Mouse (Mus musculus) forebrain, embryonic 11.5 days (tissue): ENCODE results near the gene Dnajc2. TPM values are rescaled to one million over a fixed set of nuclear protein-coding genes. Genes with fewer than 3 reads are reported as not detected.
A peak's percentile ranks its signal among the peaks of the same experiment; 100 is the strongest.

ENCODE experiments used
- ATAC-seq: fragments of 200-750 bp; cut with Nextera tagmentation; replicated peaks from 2 replicates; pipeline ENCODE4 v1.8.0; 2017; ENCODE audit warnings: moderate TSS enrichment; ENCODE audit not compliant: low FRiP score
- DNase-seq: peaks from one replicate; pipeline ENCODE4 v3.0.0-alpha.2; 2017; ENCODE audit warnings: low spot score
- H3K27ac ChIP-seq: fragments of 300-500 bp; sonication (generic); 2 replicates; pipeline ENCODE4 v1.5.1; 2014; ENCODE audit warnings: low read depth, low read length
- H3K27me3 ChIP-seq: fragments of 300-500 bp; sonication (generic); 2 replicates; pipeline ENCODE4 v1.6.1; 2014; ENCODE audit warnings: mild to moderate bottlenecking, low read length, mixed read lengths; ENCODE audit not compliant: control insufficient read depth, insufficient read depth
- H3K36me3 ChIP-seq: fragments of 300-500 bp; sonication (generic); 2 replicates; pipeline ENCODE4 v1.6.1; 2014; ENCODE audit warnings: mild to moderate bottlenecking, low read length, moderate library complexity, mixed read lengths; ENCODE audit not compliant: control insufficient read depth, insufficient read depth
- H3K4me1 ChIP-seq: fragments of 300-500 bp; sonication (generic); replicated peaks from 2 replicates; pipeline ENCODE4 v1.6.1; 2014; ENCODE audit warnings: low read length, mixed read lengths; ENCODE audit not compliant: control insufficient read depth, insufficient read depth
- H3K4me2 ChIP-seq: fragments of 300-500 bp; sonication (generic); 2 replicates; pipeline ENCODE4 v1.6.1; 2014; ENCODE audit warnings: low read depth, mild to moderate bottlenecking, low read length, moderate library complexity, mixed read lengths; ENCODE audit not compliant: severe bottlenecking
- H3K4me3 ChIP-seq: fragments of 300-500 bp; sonication (generic); 2 replicates; pipeline ENCODE4 v1.5.1; 2014; ENCODE audit warnings: low read depth, low read length
- H3K9ac ChIP-seq: fragments of 300-500 bp; sonication (generic); 2 replicates; pipeline ENCODE4 v1.6.1; 2014; ENCODE audit warnings: low read length
- H3K9me3 ChIP-seq: fragments of 300-500 bp; sonication (generic); 2 replicates; pipeline ENCODE4 v1.6.1; 2016; ENCODE audit warnings: low read length, mixed read lengths; ENCODE audit not compliant: control insufficient read depth
- whole genome bisulfite sequencing: fragments of 180-500 bp; shearing (Covaris S2); extraction: QIAGEN DNeasy Blood & Tissue Kit; methylation state at CpG from one replicate; pipeline ENCODE4 v1.1.7; 2014; 5-methylcytosine and 5-hydroxymethylcytosine counted together
- polyA plus RNA-seq: library from polyadenylated mRNA; unstranded; fragments of >200 nt; fragmentation: Nextera tagmentation; extraction: Ambion mirVana; gene quantifications from 2 replicates; pipeline ENCODE4 v1.2.1, GENCODE M21; 2014

The Dnajc2 gene
- polyA plus RNA-seq, 1 experiment from 2014 or later = 102 TPM

- no peak for ATAC-seq
- Histone ChIP-seq H3K4me1 (no peaks in the 10 kb centered on the region), H3K27me3 (no peaks in the 10 kb centered on the region), H3K4me2 (no peak overlapping the region), H3K4me3 (no peak overlapping the region), H3K9me3 (no peaks in the 10 kb centered on the region), H3K9ac (no peak overlapping the region), H3K36me3 (peaks cover 10% of the 10 kb centered on the region; the same call in 1 of the 2 replicates), H3K27ac (no peak overlapping the region)
- no peak for DNase-seq
- WGBS = 93% methylated on average over 9 of the region's 9 CpGs
Observed at GRCm38 (mm10) chr5:21802907-21803306, 17.9 kb upstream of the Dnajc2 start.

DNA sequence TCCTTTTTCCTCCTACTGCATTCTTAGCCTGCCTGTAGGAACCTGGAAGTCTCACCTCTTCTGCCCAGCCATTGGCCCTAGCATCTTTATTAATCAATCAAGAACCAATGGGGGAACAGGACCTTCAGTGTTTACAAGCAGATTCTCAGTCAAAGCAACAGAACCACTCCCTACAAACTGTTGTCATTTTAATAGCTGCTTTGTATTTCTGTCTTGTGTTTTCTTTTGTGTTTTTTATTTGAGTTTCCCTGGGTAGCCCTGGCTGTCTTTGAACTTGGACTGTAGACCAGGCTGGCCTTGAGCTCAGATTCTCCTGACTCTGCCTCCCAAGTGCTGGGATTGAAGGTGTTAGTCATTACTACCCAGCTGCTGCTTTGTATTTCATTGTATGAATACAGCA, 7.1 kb upstream of the Dnajc2 start:
- Histone ChIP-seq H3K4me3 (no peak overlapping the region), H3K36me3 (peaks cover 3% of the 10 kb centered on the region), H3K4me2 (no peak overlapping the region), H3K27me3 (no peaks in the 10 kb centered on the region), H3K9me3 (no peaks in the 10 kb centered on the region), H3K4me1 (peaks cover 4% of the 10 kb centered on the region; the same call in 1 of the 2 replicates), H3K9ac (no peak overlapping the region), H3K27ac (no peak overlapping the region)
- DNase-seq (no peak), ATAC-seq (no peak)

GRCm38 (mm10) chr5:21789061-21789460, 4.0 kb upstream of the Dnajc2 start:
- peaks cover 4% of the 10 kb centered on the region; the same call in 1 of the 2 replicates for H3K4me1 ChIP-seq
- H3K9ac ChIP-seq = no peak overlapping the region
- no peak overlapping the region for H3K27ac ChIP-seq
- 82% methylated on average over 5 of the region's 5 CpGs for WGBS
- H3K4me3 ChIP-seq = no peak overlapping the region
- no peak overlapping the region for H3K4me2 ChIP-seq
- no peaks in the 10 kb centered on the region for H3K36me3 ChIP-seq
- no peaks in the 10 kb centered on the region for H3K27me3 ChIP-seq
- no peaks in the 10 kb centered on the region for H3K9me3 ChIP-seq
- ATAC-seq = no peak
- DNase-seq = no peak

GRCm38 (mm10) chr5:21787186-21788105, 2.4 kb upstream of the Dnajc2 start:
- Histone ChIP-seq H3K9ac (peak overlapping the region; percentile 80), H3K4me1 (peaks cover 4% of the 10 kb centered on the region; the same call in 1 of the 2 replicates), H3K36me3 (no peaks in the 10 kb centered on the region), H3K27ac (peak overlapping the region; percentile 81; the same call in 1 of the 2 replicates), H3K9me3 (no peaks in the 10 kb centered on the region), H3K4me3 (peak overlapping the region; percentile 76), H3K4me2 (peak overlapping the region; percentile 52), H3K27me3 (no peaks in the 10 kb centered on the region)
- DNase-seq (no peak), ATAC-seq (no peak)
- WGBS = 40% methylated on average over 11 of the region's 11 CpGs

DNA sequence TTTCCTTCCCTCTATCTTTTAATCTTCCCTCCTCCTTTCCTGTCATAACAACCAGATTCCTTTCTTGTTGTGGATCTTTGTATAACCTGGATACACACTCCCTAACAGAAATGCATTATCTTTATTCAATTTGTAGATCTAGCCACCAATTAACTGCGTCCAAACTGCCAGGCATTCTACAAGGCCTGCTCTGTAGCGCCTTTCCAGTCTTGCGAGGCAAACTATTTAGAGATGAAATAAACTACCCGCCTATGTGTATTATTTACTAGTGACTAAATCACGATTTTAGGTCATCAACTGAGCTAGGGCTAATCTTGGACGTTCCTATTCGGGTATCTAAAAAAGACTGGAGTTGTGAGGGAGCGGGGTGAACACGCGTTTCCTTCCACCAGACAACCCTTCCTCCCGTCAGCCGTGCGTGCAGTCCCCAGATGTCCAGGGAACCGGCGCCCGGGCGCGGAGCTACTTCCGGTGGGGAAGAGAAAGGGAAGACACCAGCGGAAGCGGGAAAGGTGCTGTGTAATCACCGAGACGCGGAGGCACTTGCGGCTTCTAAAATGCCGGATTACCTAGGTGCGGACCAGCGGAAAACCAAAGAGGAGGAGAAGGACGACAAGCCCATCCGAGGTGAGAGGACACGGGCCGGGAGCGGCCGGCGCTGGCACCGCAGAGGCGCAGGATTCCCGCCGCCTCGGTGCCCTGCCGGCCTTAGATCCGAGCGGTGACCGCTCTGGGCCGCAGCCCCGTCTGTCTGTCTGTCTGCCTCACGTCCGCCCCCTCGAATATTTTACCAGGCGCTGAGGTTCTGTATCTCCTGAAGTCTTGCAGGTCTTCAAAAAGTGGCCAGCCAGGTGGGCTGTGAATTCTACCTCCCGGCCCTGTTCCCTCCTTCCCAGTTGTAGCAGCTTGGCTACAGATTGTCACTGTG, 1.5 kb upstream of the Dnajc2 start:
- DNase-seq (peak; percentile 96), ATAC-seq (peak; percentile 83)
- Histone ChIP-seq H3K27ac (peak overlapping the region; percentile 81), H3K4me2 (peak overlapping the region; percentile 52), H3K9ac (peak overlapping the region; percentile 80), H3K4me3 (peak overlapping the region; percentile 76), H3K36me3 (peaks cover 6% of the 10 kb centered on the region; the same call in 1 of the 2 replicates), H3K9me3 (no peaks in the 10 kb centered on the region), H3K4me1 (peaks cover 4% of the 10 kb centered on the region; the same call in 1 of the 2 replicates), H3K27me3 (no peaks in the 10 kb centered on the region)
- 2% methylated on average over 51 of the region's 51 CpGs for WGBS

DNA sequence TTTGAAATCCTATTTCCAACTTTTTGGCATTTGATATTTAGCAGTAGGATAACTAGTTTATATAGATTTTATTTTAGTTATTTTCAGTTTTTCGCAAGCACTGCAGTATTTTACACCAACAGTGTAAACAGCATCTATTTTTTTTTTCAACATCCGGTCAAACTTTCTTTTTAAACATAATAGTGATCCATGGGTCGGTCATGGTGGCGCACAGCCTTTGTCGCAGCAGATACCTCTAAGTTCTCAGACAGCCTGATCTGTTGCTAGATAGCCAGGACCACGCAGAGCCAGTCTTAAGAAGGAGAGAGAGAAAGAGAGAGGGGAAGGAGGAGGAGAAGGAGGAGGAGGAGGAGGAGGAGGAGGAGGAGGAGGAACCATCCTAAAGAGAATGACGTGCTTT, 725 bp upstream of the Dnajc2 start:
- peak overlapping the region; percentile 52 for H3K4me2 ChIP-seq
- peaks cover 10% of the 10 kb centered on the region; the same call in 1 of the 2 replicates for H3K36me3 ChIP-seq
- DNase-seq (no peak), ATAC-seq (no peak)
- no peaks in the 10 kb centered on the region for H3K9me3 ChIP-seq
- H3K4me1 ChIP-seq = peaks cover 4% of the 10 kb centered on the region; the same call in 1 of the 2 replicates
- H3K27ac ChIP-seq = peak overlapping the region; percentile 81; the same call in 1 of the 2 replicates
- no peak overlapping the region for H3K9ac ChIP-seq
- H3K27me3 ChIP-seq = no peaks in the 10 kb centered on the region
- no peak overlapping the region for H3K4me3 ChIP-seq
- 86% methylated on average over 7 of the region's 7 CpGs for WGBS

DNA sequence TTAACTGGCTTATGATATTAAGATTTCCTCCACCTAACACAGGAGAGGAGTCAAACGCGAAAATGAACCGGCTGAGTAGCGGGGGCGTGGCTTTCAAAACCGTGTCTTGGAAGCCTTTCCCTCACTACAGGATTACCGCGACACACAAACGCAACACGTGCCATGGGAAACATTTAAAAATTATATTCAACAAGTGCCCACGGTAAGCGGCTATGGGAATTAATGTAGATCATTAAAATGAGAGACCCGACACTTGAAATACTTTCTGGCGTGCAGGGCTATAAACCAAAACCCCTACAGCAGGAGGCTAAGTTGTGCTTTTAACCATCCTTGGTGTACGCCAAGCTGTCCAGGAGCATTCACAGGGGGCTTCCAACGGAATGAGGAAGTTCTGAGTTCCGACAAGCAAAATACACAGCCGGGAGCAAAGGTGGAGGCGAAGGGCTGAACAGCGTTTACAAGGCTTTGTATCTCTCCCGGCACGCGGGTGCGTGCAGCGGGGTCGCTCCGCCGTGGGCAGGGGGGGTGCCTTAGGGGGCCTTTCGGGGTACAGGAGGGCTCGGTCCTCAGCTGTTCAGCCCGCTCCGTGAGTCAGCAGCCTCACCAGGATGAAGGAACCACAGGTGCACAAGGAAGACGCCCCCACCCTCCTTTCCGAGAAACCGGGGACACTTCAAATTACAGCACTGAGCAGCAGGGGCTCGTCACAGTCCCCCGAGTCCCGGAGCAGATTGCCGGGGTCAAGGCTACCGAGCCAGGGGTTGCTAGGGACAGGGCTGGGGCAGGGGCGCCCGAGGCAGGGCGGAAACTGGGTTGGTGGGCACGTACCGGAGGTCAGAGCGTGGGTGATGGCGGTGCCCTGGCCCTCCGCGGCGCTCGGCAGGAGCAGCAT, 644 bp downstream of the Dnajc2 start:
- no peaks in the 10 kb centered on the region for H3K27me3 ChIP-seq
- peak overlapping the region; percentile 89 for H3K4me2 ChIP-seq
- H3K9ac ChIP-seq = peak overlapping the region; percentile 84
- DNase-seq (no peak), ATAC-seq (peak; percentile 34)
- peaks cover 4% of the 10 kb centered on the region; the same call in 1 of the 2 replicates for H3K4me1 ChIP-seq
- peak overlapping the region; percentile 64 for H3K27ac ChIP-seq
- H3K9me3 ChIP-seq = no peaks in the 10 kb centered on the region
- under 1% methylated on average over 49 of the region's 51 CpGs for WGBS
- peak overlapping the region; percentile 90 for H3K4me3 ChIP-seq
- H3K36me3 ChIP-seq = peaks cover 11% of the 10 kb centered on the region; the same call in 1 of the 2 replicates
